Mouse (Mus musculus): ENCODE measurements around the gene Fem1a. TPM values are rescaled to one million over a fixed set of nuclear protein-coding genes. Genes with fewer than 3 reads are reported as not detected.

Fem1a gene
- 12.5 and 12.8 TPM in 2 replicates for polyA plus RNA-seq (2015; fragmentation: Nextera tagmentation; extraction: Ambion mirVana)

DNA sequence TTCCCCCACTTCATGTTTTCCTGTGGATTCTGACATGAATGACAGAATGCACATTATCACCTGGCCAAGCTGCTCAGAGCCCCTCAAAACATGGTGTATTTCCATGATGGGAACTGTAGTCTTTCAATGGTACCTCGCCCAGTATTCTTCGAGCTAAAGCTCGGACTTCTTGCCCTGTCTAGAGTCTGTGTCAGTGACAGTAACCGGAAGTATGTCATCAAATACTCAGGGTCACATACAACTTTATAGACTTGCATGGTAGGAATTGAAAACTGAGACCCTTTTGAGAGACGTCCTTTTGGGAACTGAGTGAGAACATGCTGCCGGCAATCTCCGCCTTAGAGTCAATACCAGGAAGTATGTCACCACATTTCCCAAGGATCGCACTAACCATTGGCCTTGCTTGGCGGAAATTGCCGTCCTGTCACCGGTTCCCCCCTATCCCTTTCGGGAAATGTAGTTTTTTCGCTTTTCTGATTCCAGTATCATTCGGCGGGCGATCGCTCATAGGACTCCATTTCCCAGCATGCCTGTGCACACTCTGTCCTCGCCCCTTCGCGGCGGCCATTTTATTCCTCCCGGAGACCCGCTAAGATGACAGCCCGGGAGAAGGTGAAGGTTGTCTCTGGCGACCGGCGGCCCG, at the start of gene Fem1a:
Gene Fem1a (plus strand): TSS at position 572 of the 643 bp plus-strand sequence.
- H3K4me1 ChIP-seq (replicated peaks) = peaks cover 38% of the 10 kb centered on the region
- WGBS = under 1% methylated on average over 28 of the region's 28 CpGs
- peak within 1 kb of the TSS; percentile 69 for H3K4me3 ChIP-seq (replicated peaks)
- no peaks in the 10 kb centered on the region for H3K9me3 ChIP-seq
- peak within 1 kb of the TSS; percentile 60 for H3K9ac ChIP-seq
- no peaks in the 10 kb centered on the region for H3K27me3 ChIP-seq (replicated peaks)
- ATAC-seq = peak; percentile 91
- peaks cover 16% of the 10 kb centered on the region; the same call in 1 of the 2 replicates for H3K36me3 ChIP-seq
- peak within 1 kb of the TSS; percentile 88 for H3K27ac ChIP-seq
- H3K4me2 ChIP-seq (replicated peaks) = peak within 1 kb of the TSS; percentile 96

- peaks cover 68% of the 10 kb centered on the region for H3K36me3 ChIP-seq
- H3K4me1 ChIP-seq (replicated peaks) = no peaks in the 10 kb centered on the region
- peak; percentile 2; the same call in 1 of the 2 replicates for ATAC-seq
- no peak overlapping the region for H3K4me2 ChIP-seq (replicated peaks)
- no peaks in the 10 kb centered on the region for H3K9me3 ChIP-seq
- no peak overlapping the region for H3K4me3 ChIP-seq (replicated peaks)
- no peak overlapping the region; the same call in 1 of the 2 replicates for H3K27ac ChIP-seq
- 78% methylated on average over 6 of the region's 6 CpGs for WGBS
- no peak overlapping the region for H3K9ac ChIP-seq
- H3K27me3 ChIP-seq (replicated peaks) = no peaks in the 10 kb centered on the region
These were observed 49.5 kb upstream of the Fem1a start for GRCm38 (mm10) chr17:56206986-56207674.

GRCm38 (mm10) chr17:56207963-56208530, 48.6 kb upstream of the Fem1a start:
- H3K4me2 ChIP-seq (replicated peaks) = no peak overlapping the region
- ATAC-seq = no peak
- H3K27me3 ChIP-seq (replicated peaks) = no peaks in the 10 kb centered on the region
- H3K27ac ChIP-seq = no peak overlapping the region
- no peaks in the 10 kb centered on the region for H3K9me3 ChIP-seq
- H3K9ac ChIP-seq = no peak overlapping the region
- peaks cover 62% of the 10 kb centered on the region for H3K36me3 ChIP-seq
- H3K4me1 ChIP-seq (replicated peaks) = no peaks in the 10 kb centered on the region
- H3K4me3 ChIP-seq (replicated peaks) = no peak overlapping the region
- WGBS = 92% methylated on average over 9 of the region's 9 CpGs

DNA sequence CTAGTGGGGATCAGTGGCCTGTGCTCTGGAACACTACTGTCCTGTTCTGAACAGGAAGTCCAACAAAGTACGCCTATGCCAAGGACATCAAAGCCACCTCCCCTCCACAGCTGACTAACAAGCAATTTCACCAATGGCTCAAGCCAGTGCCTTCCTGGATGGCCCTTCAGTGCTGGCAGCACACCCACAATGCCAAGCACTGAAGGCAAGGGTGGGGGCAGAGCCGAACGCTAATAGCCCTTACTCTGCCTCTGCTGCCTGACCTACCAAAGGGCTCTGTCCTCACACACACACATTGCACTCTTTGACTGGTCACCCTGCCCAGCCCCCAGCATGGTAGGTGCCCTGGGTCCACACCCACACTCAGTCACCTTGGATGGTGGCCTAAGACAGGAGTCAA, 47.8 kb upstream of the Fem1a start:
- H3K9me3 ChIP-seq = no peaks in the 10 kb centered on the region
- WGBS = 92% methylated on average over 3 of the region's 3 CpGs
- 0 out of 2 replicates have a peak, but pooled peaks cover 2% of the 10 kb centered on the region for H3K4me1 ChIP-seq (replicated peaks)
- H3K9ac ChIP-seq = no peak overlapping the region
- H3K27ac ChIP-seq = no peak overlapping the region
- H3K4me2 ChIP-seq (replicated peaks) = no peak overlapping the region
- H3K36me3 ChIP-seq = peaks cover 54% of the 10 kb centered on the region
- no peak for ATAC-seq
- no peak overlapping the region for H3K4me3 ChIP-seq (replicated peaks)
- H3K27me3 ChIP-seq (replicated peaks) = no peaks in the 10 kb centered on the region

DNA sequence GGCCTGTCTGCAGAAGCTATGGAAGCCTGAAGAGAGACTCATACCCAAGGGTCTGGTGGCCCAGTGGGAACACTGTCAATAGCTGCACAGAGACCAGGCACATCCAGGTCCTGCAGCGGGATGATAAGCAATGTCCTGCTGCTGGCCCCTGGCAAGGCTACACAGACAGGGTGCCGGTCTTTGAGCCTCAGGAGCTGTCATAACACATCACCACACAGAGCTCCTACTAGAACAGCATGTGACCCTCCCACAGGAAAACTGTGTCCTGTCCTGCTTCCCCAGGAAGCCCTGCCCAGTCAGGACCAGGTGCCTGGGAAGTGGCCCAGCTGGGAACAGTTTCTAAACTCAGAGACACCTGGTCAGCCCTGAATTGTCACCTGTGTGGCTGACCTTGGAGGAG, 45.5 kb upstream of the Fem1a start:
- 78% methylated on average over 2 of the region's 2 CpGs for WGBS
- Histone ChIP-seq H3K9me3 (no peaks in the 10 kb centered on the region), H3K4me3 (replicated peaks) (no peak overlapping the region), H3K4me1 (replicated peaks) (0 out of 2 replicates have a peak, but pooled peaks cover 2% of the 10 kb centered on the region), H3K27ac (no peak overlapping the region), H3K9ac (no peak overlapping the region), H3K36me3 (peaks cover 37% of the 10 kb centered on the region), H3K4me2 (replicated peaks) (no peak overlapping the region), H3K27me3 (replicated peaks) (no peaks in the 10 kb centered on the region)
- ATAC-seq = 0 out of 2 replicates have a peak, but pooled peaks have one; percentile 23

- Histone ChIP-seq H3K27me3 (replicated peaks) (no peaks in the 10 kb centered on the region), H3K4me2 (replicated peaks) (no peak overlapping the region), H3K4me1 (replicated peaks) (peaks cover 15% of the 10 kb centered on the region), H3K9ac (no peak overlapping the region), H3K36me3 (peaks cover 32% of the 10 kb centered on the region), H3K27ac (no peak overlapping the region), H3K4me3 (replicated peaks) (no peak overlapping the region), H3K9me3 (no peaks in the 10 kb centered on the region)
- peak; percentile 53; the same call in 1 of the 2 replicates for ATAC-seq
- WGBS = 25% methylated on average over 6 of the region's 6 CpGs
These were observed 43.9 kb upstream of the Fem1a start for GRCm38 (mm10) chr17:56212676-56213075.

- WGBS = 90% methylated on average over 1 of the region's 1 CpGs
- H3K27me3 ChIP-seq (replicated peaks) = no peaks in the 10 kb centered on the region
- no peak overlapping the region for H3K4me2 ChIP-seq (replicated peaks)
- H3K4me1 ChIP-seq (replicated peaks) = peaks cover 19% of the 10 kb centered on the region
- H3K27ac ChIP-seq = no peak overlapping the region
- no peak overlapping the region for H3K4me3 ChIP-seq (replicated peaks)
- H3K9ac ChIP-seq = no peak overlapping the region
- ATAC-seq = no peak
- H3K9me3 ChIP-seq = no peaks in the 10 kb centered on the region
- H3K36me3 ChIP-seq = peaks cover 21% of the 10 kb centered on the region
These were observed 42.4 kb upstream of the Fem1a start for GRCm38 (mm10) chr17:56214229-56214628.

GRCm38 (mm10) chr17:56217670-56218069, 38.9 kb upstream of the Fem1a start:
- no peaks in the 10 kb centered on the region for H3K9me3 ChIP-seq
- ATAC-seq = no peak
- H3K4me1 ChIP-seq (replicated peaks) = peaks cover 19% of the 10 kb centered on the region
- H3K4me2 ChIP-seq (replicated peaks) = peak overlapping the region; percentile 79
- no peak overlapping the region for H3K27ac ChIP-seq
- peak overlapping the region; percentile 83 for H3K9ac ChIP-seq
- 67% methylated on average over 13 of the region's 13 CpGs for WGBS
- H3K4me3 ChIP-seq (replicated peaks) = peak overlapping the region; percentile 88
- H3K27me3 ChIP-seq (replicated peaks) = no peaks in the 10 kb centered on the region
- no peaks in the 10 kb centered on the region for H3K36me3 ChIP-seq

GRCm38 (mm10) chr17:56218377-56219191, 38.0 kb upstream of the Fem1a start, which contains the start of gene Dpp9:
Gene Dpp9, minus strand, starts transcription at chr17:56218905.
- no peaks in the 10 kb centered on the region for H3K36me3 ChIP-seq

DNA sequence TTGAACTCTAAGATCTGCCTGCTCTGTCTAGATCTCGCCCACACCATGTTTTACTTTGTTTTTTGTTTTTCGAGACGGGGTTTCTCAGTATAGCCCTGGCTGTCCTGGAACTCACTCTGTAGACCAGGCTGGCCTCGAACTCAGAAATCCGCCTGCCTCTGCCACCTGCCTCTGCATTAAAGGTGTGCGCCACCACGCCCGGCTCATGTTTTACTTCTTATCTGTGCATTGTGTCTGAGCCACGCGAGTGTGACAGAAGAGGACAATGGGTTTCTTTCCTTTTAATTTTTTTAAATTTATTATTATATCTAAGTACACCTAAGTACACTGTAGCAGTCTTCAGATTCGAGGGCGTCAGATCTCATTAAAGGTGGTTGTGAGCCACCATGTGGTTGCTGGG, 37.4 kb upstream of the Fem1a start:
- Histone ChIP-seq H3K4me2 (replicated peaks) (peak overlapping the region; percentile 63), H3K9me3 (no peaks in the 10 kb centered on the region), H3K9ac (peak overlapping the region; percentile 83), H3K4me1 (replicated peaks) (peaks cover 16% of the 10 kb centered on the region), H3K27me3 (replicated peaks) (no peaks in the 10 kb centered on the region), H3K36me3 (no peaks in the 10 kb centered on the region), H3K4me3 (replicated peaks) (peak overlapping the region; percentile 88), H3K27ac (peak overlapping the region; percentile 67)
- WGBS = 38% methylated on average over 12 of the region's 12 CpGs
- ATAC-seq = no peak; the same call in 1 of the 2 replicates

More at GRCm38 (mm10) chr17:56218377-56219191, 38.0 kb upstream of the Fem1a start, which contains the start of gene Dpp9:
- no peaks in the 10 kb centered on the region for H3K9me3 ChIP-seq
- ATAC-seq = peak; percentile 99
- peaks cover 19% of the 10 kb centered on the region for H3K4me1 ChIP-seq (replicated peaks)
- H3K27ac ChIP-seq = peak within 1 kb of the TSS; percentile 89
- under 1% methylated on average over 77 of the region's 78 CpGs for WGBS
- H3K4me3 ChIP-seq (replicated peaks) = peak within 1 kb of the TSS; percentile 88
- H3K9ac ChIP-seq = peak within 1 kb of the TSS; percentile 83
- no peaks in the 10 kb centered on the region for H3K27me3 ChIP-seq (replicated peaks)
- peak within 1 kb of the TSS; percentile 79 for H3K4me2 ChIP-seq (replicated peaks)

- Histone ChIP-seq H3K4me3 (replicated peaks) (no peak overlapping the region), H3K36me3 (no peaks in the 10 kb centered on the region), H3K4me2 (replicated peaks) (no peak overlapping the region; the same call in 1 of the 2 replicates), H3K27ac (no peak overlapping the region), H3K4me1 (replicated peaks) (peaks cover 16% of the 10 kb centered on the region), H3K9me3 (no peaks in the 10 kb centered on the region), H3K27me3 (replicated peaks) (no peaks in the 10 kb centered on the region), H3K9ac (no peak overlapping the region)
- ATAC-seq = no peak
- WGBS = 40% methylated on average over 3 of the region's 3 CpGs
These were observed 36.8 kb upstream of the Fem1a start for GRCm38 (mm10) chr17:56219805-56220204.

Measured in intestine, embryonic 15.5 days (tissue).